Mouse (Mus musculus): Measurements from ENCODE around the gene Gm9040.
"Not testable (repeated sequence)": the region's sequence is repeated elsewhere in the genome, so short reads cannot be mapped to it uniquely, and the experiment has no call there.

DNA sequence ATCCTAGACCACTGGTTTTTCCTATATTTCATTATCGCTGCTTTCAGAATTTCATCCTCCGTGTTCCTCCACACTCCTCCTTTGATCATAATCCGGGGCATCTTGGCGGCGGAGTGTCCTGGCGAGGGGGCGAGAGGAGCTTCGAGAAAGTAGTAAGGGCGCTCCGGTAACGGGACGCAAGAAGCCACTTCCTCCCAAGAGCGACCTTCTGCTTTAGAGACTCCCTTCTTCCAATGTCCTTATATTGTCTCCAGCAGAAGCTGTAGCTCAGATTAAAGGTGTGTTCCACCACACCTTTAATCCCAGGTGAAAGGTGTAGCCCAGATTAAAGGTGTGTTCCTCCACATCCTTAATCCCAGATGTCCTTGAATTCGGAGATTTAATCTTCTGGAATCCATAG is 16.4 kb upstream of the Gm9040 start, which contains the start of gene Gm9046:
- TF ChIP-seq POLR2A (IDR thresholded peaks at IDR 0.05; ENCODE audit: low read depth, low read length); CTCF (IDR thresholded peaks at IDR 0.05; ENCODE audit: extremely low read depth, insufficient read length, insufficient replicate concordance, low read depth, low read length): not testable (repeated sequence)

All from small intestine, adult 2 months (tissue).